Mouse (Mus musculus): ENCODE measurements around the gene Trpv5. TPM values are rescaled to one million over a fixed set of nuclear protein-coding genes. Genes with fewer than 3 reads are reported as not detected.

Trpv5 gene
- total RNA-seq (2021) = not detected
- long read RNA-seq, experiment 1 = 0 reads
- long read RNA-seq, experiment 2 = 0 reads

- no peak for DNase-seq (ENCODE audit: low spot score in 2 of 2)
These were observed at the start of gene Trpv5 for GRCm38 (mm10) chr6:41680669-41681068. Gene Trpv5 (minus strand): TSS chr6:41680769.

GRCm38 (mm10) chr6:41727989-41728609 lies 47.5 kb upstream of the Trpv5 start:
- DNase-seq (ENCODE audit: low spot score in 2 of 2) = no peak

GRCm38 (mm10) chr6:41721430-41721829 lies 40.9 kb upstream of the Trpv5 start:
- no peak for DNase-seq (ENCODE audit: low spot score in 2 of 2)

GRCm38 (mm10) chr6:41710281-41710680 lies 29.7 kb upstream of the Trpv5 start:
- no peak for DNase-seq (ENCODE audit: low spot score in 2 of 2)

- no peak for DNase-seq (ENCODE audit: low spot score in 2 of 2)
These were observed 25.7 kb upstream of the Trpv5 start for GRCm38 (mm10) chr6:41706275-41706674.

- DNase-seq (ENCODE audit: low spot score in 2 of 2) = no peak
These were observed 23.6 kb upstream of the Trpv5 start, which contains the start of gene Kel for GRCm38 (mm10) chr6:41704123-41704522. Gene Kel (minus strand): TSS chr6:41704339.

GRCm38 (mm10) chr6:41702928-41703327 lies 22.4 kb upstream of the Trpv5 start:
- DNase-seq (ENCODE audit: low spot score in 2 of 2) = no peak

- DNase-seq (ENCODE audit: low spot score in 2 of 2) = no peak
These were observed 20.7 kb upstream of the Trpv5 start for GRCm38 (mm10) chr6:41701245-41701644.

GRCm38 (mm10) chr6:41694407-41694806 lies 13.8 kb upstream of the Trpv5 start:
- no peak for DNase-seq (ENCODE audit: low spot score in 2 of 2)

GRCm38 (mm10) chr6:41692200-41692599 lies 11.6 kb upstream of the Trpv5 start:
- no peak for DNase-seq (ENCODE audit: low spot score in 2 of 2)

GRCm38 (mm10) chr6:41685596-41685995 lies 5.0 kb upstream of the Trpv5 start:
- DNase-seq (ENCODE audit: low spot score in 2 of 2) = no peak

GRCm38 (mm10) chr6:41684911-41685310 lies 4.3 kb upstream of the Trpv5 start:
- no peak for DNase-seq (ENCODE audit: low spot score in 2 of 2)

GRCm38 (mm10) chr6:41684131-41684530 lies 3.6 kb upstream of the Trpv5 start, which contains the start of gene Llcfc1:
Gene Llcfc1 (plus strand): TSS chr6:41684431.
- DNase-seq (ENCODE audit: low spot score in 2 of 2) = no peak

GRCm38 (mm10) chr6:41681656-41682055 lies 1.1 kb upstream of the Trpv5 start:
- no peak for DNase-seq (ENCODE audit: low spot score in 2 of 2)

- no peak for DNase-seq (ENCODE audit: low spot score in 2 of 2)
These were observed 4.0 kb downstream of the Trpv5 start for GRCm38 (mm10) chr6:41676530-41676929.

GRCm38 (mm10) chr6:41662320-41662719 lies 18.2 kb downstream of the Trpv5 start:
- no peak for DNase-seq (ENCODE audit: low spot score in 2 of 2)

- DNase-seq (ENCODE audit: low spot score in 2 of 2) = no peak
These were observed 22.1 kb downstream of the Trpv5 start for GRCm38 (mm10) chr6:41658487-41658886.

- DNase-seq (ENCODE audit: low spot score in 2 of 2) = no peak
These were observed 25.9 kb downstream of the Trpv5 start for GRCm38 (mm10) chr6:41654648-41655047.

GRCm38 (mm10) chr6:41653173-41653572 lies 27.4 kb downstream of the Trpv5 start:
- no peak for DNase-seq (ENCODE audit: low spot score in 2 of 2)

GRCm38 (mm10) chr6:41646672-41647071 lies 33.9 kb downstream of the Trpv5 start:
- no peak for DNase-seq (ENCODE audit: low spot score in 2 of 2)

- no peak for DNase-seq (ENCODE audit: low spot score in 2 of 2)
These were observed 34.3 kb downstream of the Trpv5 start for GRCm38 (mm10) chr6:41646220-41646619.

- DNase-seq (ENCODE audit: low spot score in 2 of 2) = no peak
These were observed 37.3 kb downstream of the Trpv5 start for GRCm38 (mm10) chr6:41643227-41643626.

GRCm38 (mm10) chr6:41642765-41643164 lies 37.8 kb downstream of the Trpv5 start:
- no peak for DNase-seq (ENCODE audit: low spot score in 2 of 2)

All from left cerebral cortex, adult 18-20 months (tissue).